Mouse (Mus musculus): ENCODE measurements at regions not wholly inside any gene's neighbourhood (a gene's known extent, or its start where the extent isn't known, plus 50 kb on each side); places are given as distances from the start of the nearest gene placed in this dataset.
A peak's percentile ranks its signal among the peaks of the same experiment; 100 is the strongest.

DNA sequence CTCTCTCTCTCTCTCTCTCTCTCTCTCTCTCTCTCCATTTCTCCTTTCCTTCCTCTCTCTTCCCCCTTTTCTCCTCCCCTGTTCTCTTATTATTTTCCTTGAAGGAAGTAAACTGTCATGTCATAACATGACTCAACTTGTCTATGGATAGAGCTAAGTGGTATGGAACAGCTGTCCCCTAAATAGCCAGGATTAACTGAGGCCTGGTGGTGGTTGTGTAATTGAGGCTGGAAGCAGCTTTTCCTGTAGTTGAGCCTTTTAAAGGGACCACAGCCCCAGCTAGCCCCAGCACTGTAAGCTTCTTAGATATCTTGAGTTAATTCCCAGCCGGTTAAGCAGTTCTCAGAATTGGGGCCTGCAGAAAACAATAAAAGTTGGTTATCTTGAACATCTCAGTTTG, 243.7 kb upstream of the Nbea start:
- DNase-seq, result no peak

DNA sequence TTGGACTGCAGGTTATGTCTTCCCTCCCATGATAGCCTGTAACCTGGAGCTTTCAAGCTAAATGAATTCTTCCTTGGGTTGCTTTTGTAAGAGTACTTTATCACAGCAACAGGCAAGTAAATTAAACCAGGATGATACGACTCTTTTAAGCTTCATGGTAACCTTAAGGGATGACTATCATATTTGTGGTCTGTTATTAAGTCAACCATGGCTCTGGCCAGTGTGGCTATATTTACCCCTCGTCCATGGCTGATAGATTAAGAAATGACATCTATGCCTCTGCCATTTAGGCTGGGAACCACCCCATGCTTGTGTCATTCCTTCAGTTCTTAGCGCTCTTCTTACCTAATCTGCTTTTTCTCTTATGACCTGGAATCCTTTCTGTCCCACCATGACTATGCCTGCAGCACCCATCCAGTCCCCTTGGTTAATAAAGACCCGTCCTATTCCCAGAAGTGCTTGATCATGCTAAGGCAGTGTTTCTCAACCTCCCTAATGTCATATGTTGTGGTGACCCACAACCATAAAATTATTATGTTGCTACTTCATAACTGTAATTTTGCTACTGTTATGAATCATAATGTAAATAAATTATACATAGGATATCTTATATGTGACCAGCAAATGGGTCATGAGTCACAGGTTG, 214.5 kb upstream of the Nbea start:
- no peak for DNase-seq

GRCm38 (mm10) chr3:56393134-56393533, 209.6 kb upstream of the Nbea start:
- no peak for DNase-seq

DNA sequence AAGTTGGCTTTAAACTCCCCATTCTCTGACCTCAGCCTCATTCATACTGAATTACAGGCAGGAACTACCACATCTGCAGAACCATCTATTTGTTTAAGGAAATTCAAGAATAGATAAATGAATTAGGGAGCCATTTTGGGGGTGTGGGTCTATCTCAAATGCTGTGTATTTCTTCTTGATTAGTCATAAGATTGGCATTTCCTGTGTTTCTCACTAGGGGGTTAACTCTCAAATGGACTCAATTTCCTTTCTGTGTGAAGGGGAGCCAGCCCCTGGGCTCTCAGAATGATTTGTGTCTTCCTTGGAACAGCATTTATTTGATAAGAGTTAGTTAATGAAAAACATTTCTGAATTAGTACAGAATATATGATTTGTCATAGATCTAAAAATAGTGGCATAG, 196.8 kb upstream of the Nbea start:
- no peak for DNase-seq

DNA sequence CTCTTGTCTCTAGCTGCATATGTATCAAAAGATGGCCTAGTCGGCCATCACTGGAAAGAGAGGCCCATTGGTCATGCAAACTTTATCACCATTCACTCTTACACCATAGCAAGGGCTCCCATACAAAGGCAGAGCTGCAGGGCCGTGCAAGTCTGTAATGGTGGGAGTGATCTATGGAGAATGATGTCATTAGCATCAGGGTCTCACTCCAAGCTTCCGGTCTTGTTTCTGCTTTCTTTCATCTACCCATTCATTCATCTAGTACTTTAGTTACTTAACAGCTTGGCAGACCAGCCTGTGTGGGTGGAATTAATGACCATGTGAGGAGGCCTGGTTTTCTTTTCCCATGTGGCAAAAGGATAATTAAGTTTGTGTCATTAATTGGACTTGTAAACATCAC, 196.0 kb upstream of the Nbea start:
- DNase-seq, result peak; percentile 13

DNA sequence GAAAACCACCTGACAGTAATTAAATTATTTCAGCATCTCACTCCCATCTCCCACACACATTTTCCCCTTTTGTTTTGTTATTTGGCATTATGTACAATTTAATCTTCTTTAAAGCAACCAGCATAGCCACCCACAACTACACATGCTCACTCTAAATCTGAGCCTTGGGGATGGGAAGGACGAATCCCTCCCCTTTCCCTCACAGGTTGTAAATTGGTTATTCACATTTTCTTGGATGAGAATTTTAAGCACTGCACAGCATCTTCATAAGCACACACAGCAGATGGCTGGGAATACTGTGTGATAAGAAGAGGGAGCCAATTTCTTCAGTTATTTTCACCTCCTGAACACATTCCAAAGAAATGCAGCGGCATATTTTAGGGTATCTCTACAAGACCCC, 179.0 kb upstream of the Nbea start:
- DNase-seq, result peak; percentile 86

DNA sequence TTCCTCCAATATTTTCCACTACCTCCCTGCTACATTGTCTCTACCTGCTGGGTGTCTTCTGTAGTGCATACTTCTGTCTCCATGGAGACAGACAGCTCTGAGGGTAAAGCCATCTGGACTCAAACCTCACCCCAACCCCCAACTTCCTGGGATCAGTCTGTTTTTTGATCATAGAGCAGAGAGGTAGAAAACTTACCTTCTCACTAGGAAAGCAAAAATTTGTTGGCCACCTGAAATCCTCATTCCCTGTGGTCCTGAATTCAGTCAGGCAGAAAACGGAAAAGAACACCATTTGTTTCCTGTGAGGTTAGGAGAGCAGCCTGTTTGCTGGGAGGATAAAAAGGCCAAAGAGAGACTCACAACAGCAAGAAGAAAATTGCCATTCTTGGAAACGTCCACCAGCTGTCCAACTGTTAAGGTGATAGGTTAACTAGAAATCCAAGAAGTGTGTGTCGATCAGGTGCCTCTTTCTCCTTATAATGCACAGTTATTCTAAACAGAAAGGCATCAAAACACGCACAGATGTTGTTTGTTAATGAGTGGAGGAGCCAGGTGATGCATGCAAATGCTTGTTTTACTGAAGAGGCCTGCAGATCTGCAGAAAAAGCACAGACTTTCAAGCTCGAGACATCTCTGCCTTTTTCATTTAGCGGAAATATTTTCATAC, 173.7 kb upstream of the Nbea start:
- peak; percentile 20 for DNase-seq

DNA sequence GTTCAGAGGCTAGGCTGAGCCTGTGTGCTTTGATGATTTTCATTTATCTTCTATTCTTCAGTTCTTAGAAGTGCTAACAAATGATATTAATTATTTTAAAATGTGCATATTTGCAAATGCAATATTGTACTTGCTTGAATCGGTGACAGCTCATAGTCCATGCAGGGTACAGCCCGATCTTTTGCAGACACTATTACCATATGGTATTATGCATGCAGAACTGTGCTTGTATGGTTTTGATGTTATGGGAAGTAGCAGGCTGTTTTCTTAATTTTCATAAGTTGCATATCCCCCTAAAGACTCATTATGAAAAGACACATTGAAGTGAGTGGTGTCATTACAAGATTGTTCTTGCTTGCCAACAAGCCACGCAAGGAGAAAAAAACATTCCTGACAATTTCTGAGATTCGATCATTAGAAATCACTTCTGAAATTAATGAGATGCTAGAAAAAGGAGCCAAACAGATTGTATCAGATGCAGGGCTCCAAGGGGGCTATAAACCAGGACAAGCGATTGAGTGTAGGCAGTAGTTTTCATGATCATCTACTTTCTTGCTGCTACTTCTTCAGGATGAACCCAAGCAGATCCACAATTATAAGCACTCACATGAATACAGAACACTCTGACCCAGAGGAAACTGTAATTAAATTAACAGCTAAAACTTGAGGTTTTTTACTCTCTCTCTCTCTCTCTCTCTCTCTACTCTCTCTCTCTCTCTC, 172.8 kb upstream of the Nbea start:
- peak; percentile 33 for DNase-seq
